Mouse (Mus musculus) C2C12 (cell line): ENCODE results near the gene Parvg. TPM values are rescaled to one million over a fixed set of nuclear protein-coding genes. Genes with fewer than 3 reads are reported as not detected.
"Not testable (repeated sequence)": the region's sequence is repeated elsewhere in the genome, so short reads cannot be mapped to it uniquely, and the experiment has no call there.

Experiments
- H3K27me3 ChIP-seq: one replicate; pipeline ENCODE4 v1.6.1; 2011; ENCODE audit not compliant: control insufficient read depth, insufficient read depth, insufficient read length
- H3K36me3 ChIP-seq: one replicate; pipeline ENCODE4 v1.6.1; 2011; ENCODE audit not compliant: control insufficient read depth, insufficient read depth
- H3K4me3 ChIP-seq: one replicate; pipeline ENCODE4 v1.5.1; 2011; ENCODE audit warnings: mild to moderate bottlenecking, control low read depth; ENCODE audit not compliant: poor library complexity, insufficient read depth, severe bottlenecking
- H3K79me2 ChIP-seq: one replicate; pipeline ENCODE4 v1.6.1; 2011; ENCODE audit not compliant: control insufficient read depth, insufficient read depth
- H3K79me3 ChIP-seq: one replicate; pipeline ENCODE4 v1.6.1; 2011; ENCODE audit warnings: low read depth, control low read depth
- H3ac ChIP-seq: one replicate; pipeline ENCODE3; 2011; ENCODE audit warnings: low read depth; ENCODE audit not compliant: control insufficient read depth, insufficient read length
- CEBPB ChIP-seq: IDR thresholded peaks from one replicate; pipeline ENCODE4 v1.6.1; 2011; ENCODE audit warnings: low read depth, mild to moderate bottlenecking, control low read depth, moderate library complexity
- CTCF ChIP-seq: IDR thresholded peaks from one replicate; pipeline ENCODE4 v1.5.1; 2011; ENCODE audit not compliant: control insufficient read depth, insufficient read depth, insufficient read length
- FOSL1 ChIP-seq: IDR thresholded peaks from one replicate; pipeline ENCODE4 v1.8.0; 2011; ENCODE audit warnings: mild to moderate bottlenecking, low read length; ENCODE audit not compliant: poor library complexity, insufficient read depth, severe bottlenecking
- MAX ChIP-seq: IDR thresholded peaks from one replicate; pipeline ENCODE4 v1.6.1; 2011; ENCODE audit warnings: mild to moderate bottlenecking, control low read depth
- MYOD1 ChIP-seq: IDR thresholded peaks from one replicate; pipeline ENCODE4 v1.6.1; 2011; ENCODE audit warnings: low read depth; ENCODE audit not compliant: control insufficient read depth, insufficient read length
- MYOG ChIP-seq: IDR thresholded peaks from one replicate; pipeline ENCODE4 v1.6.1; 2011; ENCODE audit not compliant: control insufficient read depth, insufficient read length; ENCODE audit errors: extremely low read depth
- USF1 ChIP-seq: IDR thresholded peaks from one replicate; pipeline ENCODE4 v1.6.1; 2011; ENCODE audit warnings: low read depth, mild to moderate bottlenecking, control low read depth, moderate library complexity
- polyA plus RNA-seq: library from polyadenylated mRNA; unstranded; fragments of >200 nt; fragmentation: generic; extraction: Trizol; gene quantifications from one replicate; pipeline ENCODE4 v1.2.1, GENCODE M21; 2012; ENCODE audit warnings: missing spikeins

Parvg gene
- polyA plus RNA-seq, 1 experiment: 0.09 TPM

- Histone ChIP-seq H3ac (no peak overlapping the region), H3K79me3 (peaks cover 3% of the 10 kb centered on the region), H3K36me3 (peaks cover 79% of the 10 kb centered on the region), H3K79me2 (peaks cover 26% of the 10 kb centered on the region), H3K4me3 (no peak overlapping the region), H3K27me3 (no peaks in the 10 kb centered on the region)
- no peak for TF ChIP-seq CTCF
- TF ChIP-seq MYOD1: no peak
- TF ChIP-seq FOSL1: no peak
- no peak for TF ChIP-seq USF1
- no peak for TF ChIP-seq CEBPB
- TF ChIP-seq MYOG: no peak
- no peak for TF ChIP-seq MAX
Observed at GRCm38 (mm10) chr15:84282206-84283085, 41.4 kb upstream of the Parvg start.

- Histone ChIP-seq H3K79me2 (peaks cover 26% of the 10 kb centered on the region), H3K79me3 (peaks cover 3% of the 10 kb centered on the region), H3K27me3 (no peaks in the 10 kb centered on the region), H3K36me3 (peaks cover 77% of the 10 kb centered on the region), H3ac (no peak overlapping the region), H3K4me3 (no peak overlapping the region)
- TF ChIP-seq CEBPB (no peak), CTCF (peak; percentile 25), MAX (peak; percentile 52)
Observed at GRCm38 (mm10) chr15:84284059-84284458, 39.8 kb upstream of the Parvg start.

- Histone ChIP-seq H3K4me3 (no peak overlapping the region), H3K27me3 (no peaks in the 10 kb centered on the region), H3K36me3 (peaks cover 83% of the 10 kb centered on the region), H3K79me3 (peaks cover 3% of the 10 kb centered on the region), H3ac (no peak overlapping the region), H3K79me2 (peaks cover 26% of the 10 kb centered on the region)
- TF ChIP-seq CEBPB (no peak), FOSL1 (no peak), MAX (no peak), CTCF (no peak), MYOG (no peak), USF1 (no peak), MYOD1 (no peak)
Observed at GRCm38 (mm10) chr15:84285453-84285852, 38.4 kb upstream of the Parvg start.

GRCm38 (mm10) chr15:84288953-84289352, 34.9 kb upstream of the Parvg start:
- H3K4me3 ChIP-seq, H3ac ChIP-seq, H3K27me3 ChIP-seq, H3K79me2 ChIP-seq, H3K79me3 ChIP-seq: not testable (repeated sequence)
- H3K36me3 ChIP-seq: peaks cover 97% of the 10 kb centered on the region

- Histone ChIP-seq H3K36me3 (peaks cover 92% of the 10 kb centered on the region), H3K4me3 (no peak overlapping the region), H3K79me3 (no peaks in the 10 kb centered on the region), H3K79me2 (no peaks in the 10 kb centered on the region), H3ac (no peak overlapping the region), H3K27me3 (no peaks in the 10 kb centered on the region)
- TF ChIP-seq FOSL1: no peak
- TF ChIP-seq USF1: no peak
- no peak for TF ChIP-seq CTCF
- no peak for TF ChIP-seq MAX
- TF ChIP-seq MYOG: no peak
- TF ChIP-seq CEBPB: no peak
- TF ChIP-seq MYOD1: no peak
Observed at GRCm38 (mm10) chr15:84291097-84291496, 32.7 kb upstream of the Parvg start.

- H3K79me2 ChIP-seq: peaks cover 7% of the 10 kb centered on the region
- H3K4me3 ChIP-seq: no peak overlapping the region
- no peaks in the 10 kb centered on the region for H3K27me3 ChIP-seq
- TF ChIP-seq MYOG (no peak), CTCF (no peak), FOSL1 (no peak), MYOD1 (no peak), USF1 (no peak), MAX (no peak), CEBPB (no peak)
- H3ac ChIP-seq: no peak overlapping the region
- H3K79me3 ChIP-seq: no peaks in the 10 kb centered on the region
- peaks cover 83% of the 10 kb centered on the region for H3K36me3 ChIP-seq
Observed at GRCm38 (mm10) chr15:84293590-84293989, 30.2 kb upstream of the Parvg start.
